Mouse (Mus musculus): ENCODE data around the gene Cd247. TPM values are rescaled to one million over a fixed set of nuclear protein-coding genes. Genes with fewer than 3 reads are reported as not detected.

The Cd247 gene
- 0.22 TPM for polyA plus RNA-seq (2014; fragmentation: Illumina TruSeq; extraction: RNeasy Lipid Tissue Mini Kit (QIAGEN cat#74804); ENCODE audit: low replicate concordance)

GRCm38 (mm10) chr1:165788511-165788910, at the start of gene Cd247:
Gene Cd247, plus strand, starts transcription at chr1:165788681.

DNA sequence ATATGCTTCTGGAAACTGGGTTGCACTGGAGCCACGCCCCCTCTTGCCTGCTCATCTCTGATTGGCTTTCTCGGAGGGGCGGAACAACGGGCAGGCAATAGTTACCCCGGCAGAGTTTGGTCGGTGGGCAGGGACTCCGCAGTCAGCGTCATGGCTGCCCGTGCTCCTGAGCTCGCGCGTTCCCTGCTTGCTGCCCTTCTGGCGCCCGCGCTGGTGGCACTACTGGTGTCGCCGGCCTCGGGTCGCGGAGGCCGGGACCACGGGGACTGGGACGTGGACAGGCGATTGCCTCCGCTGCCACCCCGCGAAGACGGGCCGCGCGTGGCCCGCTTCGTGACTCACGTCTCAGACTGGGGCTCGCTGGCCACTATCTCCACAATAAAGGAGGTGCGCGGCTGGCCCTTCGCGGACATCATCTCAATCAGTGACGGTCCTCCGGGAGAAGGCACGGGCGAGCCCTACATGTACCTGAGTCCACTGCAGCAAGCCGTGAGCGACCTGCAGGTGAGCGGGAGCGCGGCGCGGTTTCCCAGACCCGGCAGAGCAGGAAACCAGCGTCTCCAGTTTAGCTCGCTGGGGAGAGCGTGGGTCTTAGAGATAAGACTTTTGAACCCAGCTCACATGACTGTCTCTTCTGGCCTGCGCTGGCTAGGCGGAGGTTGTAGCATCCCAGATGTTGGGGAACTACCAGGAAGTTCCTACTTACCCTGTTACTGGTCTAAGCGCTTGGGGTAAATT, 24.7 kb upstream of the Cd247 start, which contains the start of gene Creg1:
Gene Creg1, plus strand, starts transcription at position 112 of the 738 bp plus-strand sequence.

Other genes with a start within 250 kb of the Cd247 start
- gene Mpzl1, start 154.1 kb upstream of the Cd247 start, polyA plus RNA-seq (2014; fragmentation: Illumina TruSeq; extraction: RNeasy Lipid Tissue Mini Kit (QIAGEN cat#74804); ENCODE audit: low replicate concordance), result 24.2 TPM
- 5.2 TPM for gene Rcsd1, start 78.9 kb upstream of the Cd247 start, polyA plus RNA-seq (2014; fragmentation: Illumina TruSeq; extraction: RNeasy Lipid Tissue Mini Kit (QIAGEN cat#74804); ENCODE audit: low replicate concordance)
- gene Creg1, start 24.9 kb upstream of the Cd247 start, polyA plus RNA-seq (2014; fragmentation: Illumina TruSeq; extraction: RNeasy Lipid Tissue Mini Kit (QIAGEN cat#74804); ENCODE audit: low replicate concordance), result 127 TPM
- gene Pou2f1, start 214.0 kb downstream of the Cd247 start, polyA plus RNA-seq (2014; fragmentation: Illumina TruSeq; extraction: RNeasy Lipid Tissue Mini Kit (QIAGEN cat#74804); ENCODE audit: low replicate concordance), result 8.8 TPM